Mouse (Mus musculus) megakaryocyte, embryonic 14.5 days (primary cell): ENCODE measurements at regions not wholly inside any gene's neighbourhood (a gene's known extent, or its start where the extent isn't known, plus 50 kb on each side); places are given as distances from the start of the nearest gene placed in this dataset.

Experiments used
- FLI1 ChIP-seq: IDR thresholded peaks from 2 replicates; pipeline ENCODE4 v1.6.1; 2012; ENCODE audit warnings: low read length, inconsistent platforms, mixed read lengths
- GATA1 ChIP-seq: IDR thresholded peaks from 3 replicates; pipeline ENCODE4 v1.6.1; 2012; ENCODE audit warnings: mixed read lengths, low read length, inconsistent platforms, borderline replicate concordance

DNA sequence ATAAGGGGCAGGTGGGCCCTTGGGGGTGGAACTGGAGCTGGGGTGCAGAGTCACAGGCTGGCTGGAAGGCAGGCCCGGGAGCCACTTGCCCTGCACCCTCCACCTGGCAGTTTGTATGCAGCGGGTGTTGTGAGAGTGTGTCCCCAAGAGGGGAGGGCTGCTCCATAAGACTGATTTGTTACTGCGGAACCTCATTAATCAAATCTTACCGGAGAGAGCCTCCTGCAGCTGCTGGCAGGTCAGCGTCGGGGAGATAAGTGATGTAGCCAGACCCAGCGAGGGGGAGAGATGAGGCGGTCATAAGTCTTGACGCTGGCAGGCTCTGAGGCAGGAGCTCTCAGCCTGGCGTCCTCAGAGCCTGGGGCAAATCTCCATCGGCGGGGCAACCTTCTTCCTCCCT is 278.9 kb upstream of the 4930535I16Rik start:
- TF ChIP-seq GATA1 (no peak), FLI1 (no peak)
